Mouse (Mus musculus): ENCODE results near the gene Mrgpra2a. TPM values are rescaled to one million over a fixed set of nuclear protein-coding genes. Genes with fewer than 3 reads are reported as not detected.
"Not testable (repeated sequence)": the region's sequence is repeated elsewhere in the genome, so short reads cannot be mapped to it uniquely, and the experiment has no call there.

The Mrgpra2a gene
- not detected for total RNA-seq (2021)
- long read RNA-seq = 0 reads

DNA sequence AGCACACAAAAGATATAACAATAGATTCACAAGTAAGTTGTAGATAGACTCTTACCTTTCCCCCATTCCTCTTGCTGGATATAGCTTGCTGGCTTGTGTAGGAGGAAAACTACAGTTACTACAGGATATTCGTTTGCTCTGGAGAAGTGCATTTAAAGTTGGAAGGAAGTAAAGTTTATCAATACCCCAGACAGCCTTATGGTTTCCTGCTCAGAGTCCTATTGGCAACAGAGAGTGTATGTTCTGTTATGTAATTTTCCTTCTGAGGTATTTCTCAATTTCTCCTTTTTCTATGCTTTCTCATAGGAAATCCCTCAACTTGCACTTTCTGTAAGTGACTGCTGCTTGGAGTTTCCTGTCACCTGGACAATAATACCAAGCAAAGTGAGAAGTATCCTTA lies at the start of gene Mrgpra2a:
Gene Mrgpra2a (minus strand): TSS at position 125 of the 400 bp plus-strand sequence.
- DNase-seq (ENCODE audit: low spot score in 2 of 2) = not testable (repeated sequence)

DNA sequence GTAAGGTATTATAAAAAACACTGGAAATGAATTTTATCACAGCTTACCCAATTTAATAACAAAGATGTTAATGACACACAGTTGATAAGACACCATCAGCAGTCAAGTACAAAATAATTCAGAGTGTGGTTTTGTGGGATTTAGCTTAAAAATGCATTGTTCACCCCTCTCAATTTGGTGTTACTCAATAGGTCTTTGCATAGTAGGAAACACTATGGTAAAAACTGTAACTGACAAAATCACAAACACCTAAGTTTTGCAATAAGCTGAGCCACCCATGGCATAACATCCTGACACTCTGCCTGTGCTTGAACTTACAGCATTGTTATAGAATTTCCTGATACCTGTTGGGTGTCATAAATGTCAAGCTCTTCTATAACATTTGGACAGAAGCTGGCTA lies 39.3 kb upstream of the Mrgpra2a start:
- not testable (repeated sequence) for DNase-seq (ENCODE audit: low spot score in 2 of 2)

DNA sequence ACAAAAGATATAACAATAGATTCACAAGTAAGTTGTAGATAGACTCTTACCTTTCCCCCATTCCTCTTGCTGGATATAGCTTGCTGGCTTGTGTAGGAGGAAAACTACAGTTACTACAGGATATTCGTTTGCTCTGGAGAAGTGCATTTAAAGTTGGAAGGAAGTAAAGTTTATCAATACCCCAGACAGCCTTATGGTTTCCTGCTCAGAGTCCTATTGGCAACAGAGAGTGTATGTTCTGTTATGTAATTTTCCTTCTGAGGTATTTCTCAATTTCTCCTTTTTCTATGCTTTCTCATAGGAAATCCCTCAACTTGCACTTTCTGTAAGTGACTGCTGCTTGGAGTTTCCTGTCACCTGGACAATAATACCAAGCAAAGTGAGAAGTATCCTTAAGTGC lies 37.5 kb upstream of the Mrgpra2a start:
- not testable (repeated sequence) for DNase-seq (ENCODE audit: low spot score in 2 of 2)

GRCm38 (mm10) chr7:47483181-47483580 lies 31.2 kb upstream of the Mrgpra2a start:
- not testable (repeated sequence) for DNase-seq (ENCODE audit: low spot score in 2 of 2)

- DNase-seq (ENCODE audit: low spot score in 2 of 2) = not testable (repeated sequence)
Observed at GRCm38 (mm10) chr7:47473904-47474303, 22.0 kb upstream of the Mrgpra2a start.

DNA sequence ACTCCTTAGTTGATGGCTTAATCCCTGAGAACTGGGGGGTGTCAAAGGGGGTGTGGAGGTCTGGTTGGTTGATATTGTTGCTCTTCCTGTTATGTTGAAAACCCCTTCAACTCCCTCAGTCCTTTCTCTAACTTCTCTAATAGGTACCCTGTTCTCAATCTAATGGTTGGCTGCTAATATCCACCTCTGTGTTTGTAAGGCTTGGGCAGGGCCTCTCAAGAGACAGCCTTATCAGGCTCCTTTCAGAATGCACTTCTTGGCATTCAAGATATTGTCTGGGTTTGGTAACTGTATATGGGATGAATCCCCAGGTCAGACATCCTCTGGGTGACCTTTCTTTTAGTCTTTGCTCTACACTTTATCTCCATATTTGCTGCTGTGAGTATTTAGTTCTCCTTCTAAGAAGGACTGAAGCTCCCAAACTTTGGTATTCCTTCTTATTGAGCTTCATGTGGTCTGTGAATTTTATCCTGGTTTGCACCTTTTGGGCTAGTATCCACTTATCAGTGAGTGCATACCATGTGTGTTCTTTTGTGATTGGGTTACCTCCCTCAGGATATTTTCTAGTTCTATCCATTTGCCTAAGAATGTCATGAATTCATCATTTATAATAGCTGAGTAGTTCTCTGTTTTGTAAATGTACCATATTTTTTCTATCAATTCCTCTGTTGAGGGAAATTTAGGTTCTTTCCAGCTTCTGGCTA lies 13.5 kb upstream of the Mrgpra2a start:
- not testable (repeated sequence) for DNase-seq (ENCODE audit: low spot score in 2 of 2)

DNA sequence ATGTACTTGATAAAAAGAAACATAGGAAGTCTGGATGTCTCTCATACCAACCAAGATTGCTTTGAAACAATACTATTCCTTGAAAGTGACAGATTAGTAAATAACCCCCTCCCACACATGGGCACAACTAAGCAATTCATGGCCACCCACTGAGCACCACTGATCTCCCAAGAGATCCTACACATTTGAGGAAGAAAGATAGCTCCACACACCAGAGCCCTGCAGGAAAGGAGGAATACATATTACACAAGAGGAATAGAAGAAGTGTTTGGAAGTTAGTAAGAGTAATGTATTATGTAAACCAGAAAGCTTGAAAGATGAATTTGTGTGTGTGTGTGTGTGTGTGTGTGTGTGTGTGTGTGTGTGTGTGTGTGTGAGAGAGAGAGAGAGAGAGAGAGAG lies 6.2 kb downstream of the Mrgpra2a start:
- not testable (repeated sequence) for DNase-seq (ENCODE audit: low spot score in 2 of 2)

- DNase-seq (ENCODE audit: low spot score in 2 of 2) = not testable (repeated sequence)
Observed at GRCm38 (mm10) chr7:47436463-47436862, 15.5 kb downstream of the Mrgpra2a start.

GRCm38 (mm10) chr7:47427815-47428508 lies 24.0 kb downstream of the Mrgpra2a start:
- DNase-seq (ENCODE audit: low spot score in 2 of 2) = not testable (repeated sequence)

DNA sequence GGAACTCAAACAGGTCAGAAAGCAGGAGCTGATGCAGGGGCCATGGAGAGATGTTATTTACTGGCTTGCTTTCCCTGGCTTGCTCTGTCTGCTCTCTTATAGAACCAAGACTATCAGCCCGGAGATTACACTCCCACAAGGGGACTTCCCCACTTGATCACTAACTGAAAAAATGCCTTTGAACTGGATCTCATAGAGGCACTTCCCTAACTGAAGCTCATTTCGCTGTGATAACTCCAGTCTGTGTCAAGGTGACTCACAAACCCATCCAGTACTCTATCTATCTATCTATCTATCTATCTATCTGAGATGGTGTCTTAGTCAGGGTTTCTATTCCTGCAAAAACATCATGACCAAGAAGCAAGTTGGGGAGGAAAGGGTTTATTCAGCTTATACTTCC lies 41.3 kb downstream of the Mrgpra2a start:
- DNase-seq (ENCODE audit: low spot score in 2 of 2) = no peak

DNA sequence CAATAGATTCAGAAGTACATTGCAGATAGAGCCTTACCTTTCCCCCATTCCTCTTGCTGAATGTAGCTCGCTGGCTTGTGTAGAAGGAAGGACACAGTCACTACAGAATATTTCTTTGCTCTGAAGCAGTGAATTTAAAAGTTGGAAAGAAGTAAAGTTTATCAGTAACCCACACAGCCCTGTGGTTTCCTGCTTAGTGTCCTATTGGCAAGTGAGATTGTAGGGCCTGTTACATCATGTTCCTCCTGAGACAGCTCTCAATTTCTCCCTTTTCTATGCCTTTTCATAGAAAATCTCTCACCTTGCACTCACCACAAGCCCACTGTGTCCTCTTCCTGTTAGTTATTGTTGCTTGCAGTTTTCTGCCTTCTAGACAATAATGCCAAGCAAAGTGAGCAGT lies 42.4 kb downstream of the Mrgpra2a start:
- DNase-seq (ENCODE audit: low spot score in 2 of 2) = no peak

DNA sequence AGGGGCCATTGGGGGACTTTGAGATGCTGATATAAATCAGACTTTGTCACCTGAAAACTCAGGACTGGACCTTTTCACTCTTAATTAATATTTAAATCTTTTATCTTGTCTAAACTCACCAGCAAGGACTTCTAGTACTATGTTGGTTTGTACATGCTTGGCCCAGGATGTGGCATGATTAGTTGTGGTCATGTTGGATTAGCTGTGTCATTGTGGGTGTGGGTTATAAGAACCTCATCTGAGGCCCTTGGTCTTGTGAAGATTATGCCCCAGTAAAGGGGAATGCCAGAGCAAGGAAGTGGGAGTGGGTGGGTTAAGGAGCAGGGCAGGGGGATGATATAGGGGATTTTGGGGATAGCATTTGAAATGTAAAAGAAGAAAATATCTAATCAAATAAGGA lies 50.8 kb downstream of the Mrgpra2a start:
- DNase-seq (ENCODE audit: low spot score in 2 of 2) = no peak

Other genes starting within 250 kb of the Mrgpra2a start
- gene Mrgpra6, start 247.2 kb downstream of the Mrgpra2a start, total RNA-seq (2021) = not detected
- gene Mrgpra9, start 199.3 kb downstream of the Mrgpra2a start, total RNA-seq (2021) = not detected
- gene Mrgpra1, start 97.9 kb downstream of the Mrgpra2a start, total RNA-seq (2021) = not detected
- not detected for gene Mrgpra2b, start 76.7 kb upstream of the Mrgpra2a start, total RNA-seq (2021)
- not detected for gene Mrgpra3, start 149.2 kb upstream of the Mrgpra2a start, total RNA-seq (2021)